Mouse (Mus musculus) CH12.LX (cell line): ENCODE measurements around the gene Fat1. TPM values are rescaled to one million over a fixed set of nuclear protein-coding genes. Genes with fewer than 3 reads are reported as not detected.

Experiments
- DNase-seq: peaks from one replicate; pipeline ENCODE4 v3.0.0-alpha.2; 2013; ENCODE audit errors: extremely low read depth
- H3K27ac ChIP-seq: 2 replicates; pipeline ENCODE4 v1.5.1; 2012; ENCODE audit warnings: low read depth, mild to moderate bottlenecking, control low read depth, moderate library complexity; ENCODE audit not compliant: insufficient read depth
- H3K27me3 ChIP-seq: replicated peaks from 2 replicates; pipeline ENCODE3; 2012; ENCODE audit warnings: inconsistent platforms
- H3K36me3 ChIP-seq, 2 experiments: replicated peaks in 1 of 2; 2 replicates each; pipeline versions ENCODE3 to v1.6.1; 2012; ENCODE audit warnings: inconsistent platforms in 1 of 2, low read length in 1 of 2, mild to moderate bottlenecking in 1 of 2, mixed read lengths in 1 of 2, moderate library complexity in 1 of 2; ENCODE audit not compliant: control insufficient read depth in 1 of 2, insufficient read depth in 1 of 2
- H3K4me1 ChIP-seq, 2 experiments: 2 replicates each; pipeline ENCODE4 v1.6.1; 2012; ENCODE audit warnings: inconsistent platforms in 1 of 2, moderate library complexity in 1 of 2; ENCODE audit not compliant: insufficient read depth in 2 of 2, control insufficient read depth in 1 of 2
- H3K4me2 ChIP-seq: 2 replicates; pipeline ENCODE4 v1.6.1; 2012; ENCODE audit warnings: low read depth, mild to moderate bottlenecking, control low read depth; ENCODE audit not compliant: poor library complexity, insufficient read depth, severe bottlenecking
- H3K4me3 ChIP-seq, 3 experiments: fragments of 150-350 bp in 1 of 3; sonication (generic) in 1 of 3; replicated peaks in 1 of 3; 2 replicates each; pipeline versions ENCODE3 to v1.5.1; 2011 to 2012; ENCODE audit warnings: low read depth in 2 of 3, low read length in 2 of 3, mild to moderate bottlenecking in 2 of 3, moderate library complexity in 2 of 3, control low read depth in 1 of 3, improper control_type of control experiment in 1 of 3, inconsistent platforms in 1 of 3, mixed read lengths in 1 of 3; ENCODE audit not compliant: poor library complexity in 1 of 3
- H3K79me2 ChIP-seq: replicated peaks from 2 replicates; pipeline ENCODE4 v1.6.1; 2012; ENCODE audit warnings: mild to moderate bottlenecking, moderate library complexity; ENCODE audit not compliant: control insufficient read depth, poor library complexity, insufficient read depth, severe bottlenecking; ENCODE audit errors: extremely low read depth
- H3K9ac ChIP-seq: 2 replicates; pipeline ENCODE4 v1.6.1; 2012; ENCODE audit warnings: low read depth, mild to moderate bottlenecking, control low read depth, moderate library complexity; ENCODE audit not compliant: insufficient read depth
- H3K9me3 ChIP-seq: replicated peaks from 2 replicates; pipeline ENCODE3; 2012; ENCODE audit warnings: low read length, inconsistent platforms, mixed read lengths
- BHLHE40 ChIP-seq: IDR thresholded peaks from 2 replicates; pipeline ENCODE4 v1.6.1; 2011; ENCODE audit warnings: mild to moderate bottlenecking, low read depth, low read length, improper control_type of control experiment
- CHD1 ChIP-seq: IDR thresholded peaks from 2 replicates; pipeline ENCODE4 v1.6.1; 2012; ENCODE audit warnings: low read depth, low read length, improper control_type of control experiment, inconsistent platforms
- CHD2 ChIP-seq: IDR thresholded peaks from 2 replicates; pipeline ENCODE4 v1.6.1; 2011; ENCODE audit warnings: low read length, improper control_type of control experiment
- CTCF ChIP-seq, 2 experiments: IDR thresholded peaks in 1 of 2; conservative IDR thresholded peaks in 1 of 2; 2 replicates each; pipeline ENCODE4 v1.5.1; 2011 to 2012; ENCODE audit warnings: low read depth in 2 of 2, low read length in 2 of 2, improper control_type of control experiment in 1 of 2, inconsistent platforms in 1 of 2, mild to moderate bottlenecking in 1 of 2, moderate library complexity in 1 of 2
- E2F4 ChIP-seq: IDR thresholded peaks from 2 replicates; pipeline ENCODE4 v1.6.1; 2011; ENCODE audit warnings: low read depth, low read length, improper control_type of control experiment; ENCODE audit not compliant: insufficient replicate concordance
- ELF1 ChIP-seq: IDR thresholded peaks from 2 replicates; pipeline ENCODE4 v1.6.1; 2014; ENCODE audit warnings: low read depth, mild to moderate bottlenecking, inconsistent platforms, low read length, improper control_type of control experiment
- GABPA ChIP-seq: IDR thresholded peaks from 2 replicates; pipeline ENCODE4 v1.6.1; 2012; ENCODE audit warnings: low read depth, low read length, improper control_type of control experiment, inconsistent platforms; ENCODE audit not compliant: insufficient replicate concordance
- IRF4 ChIP-seq: IDR thresholded peaks from 2 replicates; pipeline ENCODE4 v1.6.1; 2014; ENCODE audit warnings: low read depth, mild to moderate bottlenecking, inconsistent platforms, low read length, improper control_type of control experiment
- KAT2A ChIP-seq: IDR thresholded peaks from 2 replicates; pipeline ENCODE4 v1.6.1; 2012; ENCODE audit warnings: low read length, improper control_type of control experiment, inconsistent platforms; ENCODE audit not compliant: insufficient replicate concordance
- MAFK ChIP-seq: IDR thresholded peaks from 2 replicates; pipeline ENCODE4 v1.6.1; 2011; ENCODE audit warnings: low read length, improper control_type of control experiment; ENCODE audit not compliant: insufficient replicate concordance
- MAX ChIP-seq: IDR thresholded peaks from 2 replicates; pipeline ENCODE4 v1.6.1; 2011; ENCODE audit warnings: low read length, improper control_type of control experiment
- MAZ ChIP-seq: IDR thresholded peaks from 2 replicates; pipeline ENCODE4 v1.6.1; 2012; ENCODE audit warnings: low read depth, mild to moderate bottlenecking, inconsistent platforms, low read length, improper control_type of control experiment, moderate library complexity
- MEF2A ChIP-seq: IDR thresholded peaks from 2 replicates; pipeline ENCODE4 v1.6.1; 2014; ENCODE audit warnings: low read depth, mild to moderate bottlenecking, inconsistent platforms, low read length, improper control_type of control experiment, borderline replicate concordance
- MXI1 ChIP-seq: IDR thresholded peaks from 2 replicates; pipeline ENCODE4 v1.6.1; 2011; ENCODE audit warnings: mild to moderate bottlenecking, low read depth, low read length, improper control_type of control experiment
- MYC ChIP-seq: IDR thresholded peaks from 2 replicates; pipeline ENCODE4 v1.6.1; 2011; ENCODE audit warnings: low read depth, mild to moderate bottlenecking, improper control_type of control experiment, low read length
- NRF1 ChIP-seq: IDR thresholded peaks from 2 replicates; pipeline ENCODE4 v1.6.1; 2014; ENCODE audit warnings: low read depth, mild to moderate bottlenecking, inconsistent platforms, low read length, improper control_type of control experiment, moderate library complexity
- PAX5 ChIP-seq: IDR thresholded peaks from 2 replicates; pipeline ENCODE4 v1.6.1; 2012; ENCODE audit warnings: low read length, inconsistent platforms, mixed read lengths
- POLR2AphosphoS2 ChIP-seq: IDR thresholded peaks from 2 replicates; pipeline ENCODE4 v1.6.1; 2011; ENCODE audit warnings: low read depth, low read length, improper control_type of control experiment
- RAD21 ChIP-seq: IDR thresholded peaks from 2 replicates; pipeline ENCODE4 v1.6.1; 2011; ENCODE audit warnings: low read depth, mild to moderate bottlenecking, low read length, improper control_type of control experiment, moderate library complexity
- RCOR1 ChIP-seq: conservative IDR thresholded peaks from 2 replicates; pipeline ENCODE4 v1.6.1; 2012; ENCODE audit warnings: low read depth, mild to moderate bottlenecking, inconsistent platforms, low read length, improper control_type of control experiment
- SIN3A ChIP-seq: IDR thresholded peaks from 2 replicates; pipeline ENCODE4 v1.6.1; 2012; ENCODE audit warnings: low read length, improper control_type of control experiment, inconsistent platforms
- SMC3 ChIP-seq: IDR thresholded peaks from 2 replicates; pipeline ENCODE4 v1.6.1; 2011; ENCODE audit warnings: low read depth, low read length, improper control_type of control experiment
- TBP ChIP-seq: conservative IDR thresholded peaks from 2 replicates; pipeline ENCODE4 v1.6.1; 2011; ENCODE audit warnings: low read depth, low read length, improper control_type of control experiment
- UBTF ChIP-seq: IDR thresholded peaks from 2 replicates; pipeline ENCODE4 v1.6.1; 2012; ENCODE audit warnings: low read depth, mild to moderate bottlenecking, inconsistent platforms, low read length, improper control_type of control experiment, moderate library complexity
- USF1 ChIP-seq: IDR thresholded peaks from 2 replicates; pipeline ENCODE4 v1.6.1; 2014; ENCODE audit warnings: low read depth, mild to moderate bottlenecking, inconsistent platforms, low read length, improper control_type of control experiment
- ZKSCAN1 ChIP-seq: IDR thresholded peaks from 2 replicates; pipeline ENCODE4 v1.6.1; 2012; ENCODE audit warnings: low read depth, inconsistent platforms, low read length, improper control_type of control experiment, borderline replicate concordance
- ZMIZ1 ChIP-seq: IDR thresholded peaks from 2 replicates; pipeline ENCODE4 v1.6.1; 2012; ENCODE audit warnings: low read depth, mild to moderate bottlenecking, inconsistent platforms, low read length, improper control_type of control experiment
- ZNF384 ChIP-seq: IDR thresholded peaks from 2 replicates; pipeline ENCODE4 v1.6.1; 2012; ENCODE audit warnings: low read depth, low read length, improper control_type of control experiment, inconsistent platforms
- dilution Hi-C: fragments of 300-500 bp; cut with MboI; formaldehyde crosslinking; loops from 2 replicates; pipeline ENCODE4 v1.14.3; 2020; ENCODE audit warnings: low sequenced_read_pairs; ENCODE audit not compliant: extremely low pct_unique_long_range_greater_than_20kb, extremely low pct_ligation_motif_present
- in situ Hi-C: fragments of 300-500 bp; cut with MboI; formaldehyde crosslinking; loops from 3 replicates; pipeline ENCODE4 v1.14.3; 2019; ENCODE audit warnings: low sequenced_read_pairs, low pct_ligation_motif_present, low pct_unique_long_range_greater_than_20kb, mixed read lengths
- polyA plus RNA-seq: library from polyadenylated mRNA; unstranded; fragments of >175 nt; gene quantifications from 2 replicates; pipeline ENCODE4 v1.2.1, GENCODE M21; 2012; ENCODE audit warnings: low read depth; ENCODE audit not compliant: insufficient read length
- total RNA-seq, 2 experiments: library from RNA; depleted of rRNA; stranded (reverse); fragments of 300-350 nt in 1 of 2; fragments of >200 nt in 1 of 2; gene quantifications; 2 replicates each; pipeline ENCODE4 v1.2.3; 2012 to 2014

Gene Fat1
- total and polyA plus RNA-seq, 3 experiments, result under 0.01 TPM; not detected in 2

DNA sequence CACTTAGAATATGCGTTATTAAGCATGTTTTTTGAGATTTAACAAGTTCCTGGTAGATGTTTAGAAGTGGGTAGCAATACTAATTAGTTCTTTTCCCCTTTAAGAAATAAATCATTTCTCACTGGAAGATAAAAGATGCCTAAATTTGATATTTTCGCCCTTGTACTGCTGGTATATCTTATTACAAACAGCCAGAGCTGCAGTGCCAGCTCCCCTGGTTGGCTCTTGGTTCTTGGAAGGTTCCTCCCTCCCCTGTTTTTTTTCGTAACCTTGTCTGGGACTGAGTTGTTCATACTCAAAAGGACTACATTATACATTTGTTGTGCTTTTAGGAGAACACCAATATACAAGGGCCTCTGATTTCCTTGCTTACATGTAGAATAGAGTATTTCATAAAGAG, 62.1 kb downstream of the Fat1 start:
- Histone ChIP-seq H3K4me1 (no peaks in the 10 kb centered on the region), H3K4me2 (no peak overlapping the region), H3K79me2 (no peaks in the 10 kb centered on the region), H3K9ac (no peak overlapping the region), H3K4me3 (no peak overlapping the region), H3K36me3 (no peaks in the 10 kb centered on the region), H3K27me3 (no peaks in the 10 kb centered on the region), H3K27ac (no peak overlapping the region), H3K9me3 (peaks cover 73% of the 10 kb centered on the region)
- no peak for TF ChIP-seq POLR2AphosphoS2
- no peak for TF ChIP-seq RAD21
- TF ChIP-seq E2F4, result no peak
- TF ChIP-seq MAFK, result no peak
- no peak for TF ChIP-seq CTCF (conservative IDR thresholded peaks at IDR 0.05 in 1 of 2, IDR thresholded peaks at IDR 0.05 in 1 of 2; ENCODE audit: low read depth in 2 of 2, low read length in 2 of 2)
- no peak for TF ChIP-seq IRF4
- no peak for TF ChIP-seq PAX5
- no peak for TF ChIP-seq ZKSCAN1
- TF ChIP-seq ZNF384, result no peak
- no peak for TF ChIP-seq CHD1
- no peak for TF ChIP-seq MEF2A
- TF ChIP-seq BHLHE40, result no peak
- in situ Hi-C loops (no loop called here), dilution Hi-C loops (no loop called here)
- no peak for DNase-seq

DNA sequence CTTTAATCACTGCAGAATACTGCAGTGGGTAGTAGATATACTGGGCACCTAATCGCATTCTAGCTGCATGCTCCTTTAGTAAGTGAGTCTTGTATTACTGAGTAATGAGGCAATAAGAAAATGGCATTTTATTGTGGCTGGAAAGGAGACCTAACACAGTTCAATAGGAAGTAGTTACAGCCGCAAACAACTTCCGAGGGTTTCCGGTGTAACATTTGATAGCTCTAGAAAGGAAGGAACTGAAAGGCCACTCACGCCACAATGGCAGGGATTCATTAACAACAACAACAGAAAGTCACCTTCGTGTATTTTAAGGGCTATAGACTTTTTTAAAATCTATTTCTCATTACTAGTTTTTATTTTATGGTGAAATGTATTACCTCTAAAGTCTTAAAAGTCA, 62.6 kb downstream of the Fat1 start:
- no peak overlapping the region for H3K27ac ChIP-seq
- H3K9me3 ChIP-seq, result peaks cover 73% of the 10 kb centered on the region
- no peak overlapping the region for H3K9ac ChIP-seq
- H3K27me3 ChIP-seq, result no peaks in the 10 kb centered on the region
- no peak for TF ChIP-seq ZMIZ1
- TF ChIP-seq TBP, result no peak
- TF ChIP-seq MAZ, result no peak
- TF ChIP-seq GABPA, result no peak
- TF ChIP-seq UBTF, result no peak
- no peak for TF ChIP-seq ELF1
- no peak for TF ChIP-seq MAX
- no peak for TF ChIP-seq MYC
- no peak for TF ChIP-seq KAT2A
- no peak for TF ChIP-seq CHD2
- TF ChIP-seq MAFK, result no peak
- TF ChIP-seq RCOR1, result no peak
- TF ChIP-seq MXI1, result no peak
- TF ChIP-seq SMC3, result no peak
- TF ChIP-seq IRF4, result no peak
- no peak for TF ChIP-seq CHD1
- no peak for TF ChIP-seq NRF1
- no peak for TF ChIP-seq USF1
- TF ChIP-seq SIN3A, result no peak
- no peak for TF ChIP-seq ZKSCAN1
- H3K79me2 ChIP-seq, result no peaks in the 10 kb centered on the region
- no peak overlapping the region for H3K4me3 ChIP-seq
- DNase-seq, result no peak
- H3K4me2 ChIP-seq, result no peak overlapping the region
- in situ Hi-C loops (no loop called here), dilution Hi-C loops (no loop called here)
- H3K4me1 ChIP-seq, result no peaks in the 10 kb centered on the region
- H3K36me3 ChIP-seq, result no peaks in the 10 kb centered on the region
